Mouse (Mus musculus) liver, postnatal 0 days (tissue): ENCODE results near the gene Caln1.

ENCODE experiments used
- CTCF ChIP-seq: sonication (generic); IDR thresholded peaks from 2 replicates; pipeline ENCODE4 v1.5.1; 2016; ENCODE audit warnings: antibody characterized with exemption, low read depth
- EP300 ChIP-seq: IDR thresholded peaks from 2 replicates; pipeline ENCODE4 v1.6.1; 2016; ENCODE audit warnings: antibody characterized with exemption, low read depth, mild to moderate bottlenecking

- no peak for TF ChIP-seq CTCF
- TF ChIP-seq EP300: peak; percentile 68
These were observed 489.5 kb downstream of the Caln1 start for GRCm38 (mm10) chr5:130858706-130859105.
